Mouse (Mus musculus) ovary, postnatal 36 days (tissue): ENCODE results near the gene Rab25.
"Not testable (repeated sequence)": the region's sequence is repeated elsewhere in the genome, so short reads cannot be mapped to it uniquely, and the experiment has no call there.

ENCODE experiments used
- DNase-seq: peaks from one replicate; pipeline ENCODE4 v3.0.0; 2022; ENCODE audit warnings: low spot score, mixed read lengths

Gene Rab25

GRCm38 (mm10) chr3:88548180-88548917 is at the start of gene Rab25:
Rab25 (minus strand) TSS chr3:88548300.
- DNase-seq = no peak

DNA sequence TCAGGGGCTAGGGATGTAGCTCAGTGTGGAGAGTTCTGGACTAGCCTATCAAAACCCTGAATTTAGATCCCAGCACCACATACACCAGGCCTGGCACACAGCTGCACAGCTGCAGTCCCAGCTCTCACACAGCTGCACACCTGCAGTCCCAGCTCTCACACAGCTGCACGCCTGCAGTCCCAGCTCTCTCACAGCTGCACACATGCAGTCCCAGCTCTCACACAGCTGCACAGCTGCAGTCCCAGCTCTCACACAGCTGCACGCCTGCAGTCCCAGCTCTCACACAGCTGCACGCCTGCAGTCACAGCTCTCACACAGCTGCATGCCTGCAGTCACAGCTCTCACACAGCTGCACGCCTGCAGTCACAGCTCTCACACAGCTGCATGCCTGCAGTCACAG is 48.4 kb upstream of the Rab25 start:
- DNase-seq = not testable (repeated sequence)

DNA sequence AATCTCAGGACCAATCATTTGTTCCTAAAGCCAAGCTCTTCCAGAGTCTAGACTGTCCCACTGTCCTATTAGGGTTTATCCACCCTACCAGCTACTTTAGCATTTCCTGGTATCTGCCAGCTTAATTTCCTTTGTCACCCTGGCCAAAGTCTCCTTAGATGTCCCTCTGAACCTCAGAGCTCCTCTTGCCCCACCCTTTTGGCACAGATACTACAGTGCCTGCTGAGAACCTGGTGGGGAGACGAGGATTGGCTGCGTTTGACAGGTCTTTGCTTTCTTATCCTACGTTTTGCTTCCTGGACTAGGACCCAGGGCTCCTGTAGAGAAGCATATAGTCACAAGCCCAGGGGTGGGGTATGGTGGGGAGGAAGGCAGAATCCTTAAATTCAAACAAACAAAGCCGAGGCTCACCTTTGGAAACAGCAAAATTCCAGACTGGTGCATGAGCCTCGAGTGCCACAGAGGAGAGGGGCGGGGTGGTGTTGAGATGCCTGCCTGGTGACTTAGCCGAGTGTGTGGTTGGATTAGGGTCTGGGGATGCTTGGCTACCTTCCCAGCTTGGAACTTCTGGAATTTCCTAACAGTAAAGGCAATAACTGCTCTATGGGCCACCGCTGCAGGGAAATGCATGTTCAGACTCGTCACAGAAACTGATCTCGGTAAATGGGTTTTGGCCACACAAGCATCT is 45.9 kb upstream of the Rab25 start:
- no peak for DNase-seq

GRCm38 (mm10) chr3:88592942-88593576 is 45.0 kb upstream of the Rab25 start:
- DNase-seq = no peak

DNA sequence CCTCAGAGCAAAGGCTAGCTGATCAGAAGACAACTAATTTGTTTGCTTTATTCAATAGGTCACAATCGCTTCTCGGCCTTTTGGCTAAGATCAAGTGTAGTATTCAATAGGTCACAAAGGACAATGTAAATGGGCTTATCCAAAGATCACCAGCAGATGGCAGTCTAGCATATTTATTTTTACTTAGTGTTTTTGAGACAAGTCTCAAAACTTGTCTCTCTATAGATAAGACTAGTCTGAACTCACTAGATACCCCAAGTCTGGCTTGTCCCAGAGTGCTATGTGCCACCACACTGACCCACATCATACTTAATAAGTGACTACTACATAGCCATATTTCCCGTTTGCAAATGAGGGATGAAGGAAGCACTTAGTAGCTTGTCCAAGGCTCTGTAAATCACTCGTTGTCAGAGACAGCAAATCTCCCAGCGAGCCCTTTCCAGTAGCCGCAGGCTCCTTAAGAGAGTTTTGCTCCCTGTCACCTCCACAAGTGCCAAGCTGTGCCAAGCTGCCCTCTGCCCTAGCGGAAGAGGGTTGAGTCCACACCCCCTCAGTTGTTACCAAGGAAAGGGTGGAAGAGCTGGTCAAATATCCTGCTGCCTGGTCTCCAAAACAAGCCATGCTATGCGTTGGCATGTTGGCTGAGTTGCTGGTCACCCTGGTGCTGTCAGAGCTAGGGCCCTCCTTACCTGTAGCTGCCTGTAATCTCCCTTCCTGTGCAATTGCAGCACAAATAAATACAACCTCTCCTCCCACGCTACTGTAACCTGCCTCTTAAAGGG is 44.0 kb upstream of the Rab25 start:
- peak; percentile 31 for DNase-seq

- no peak for DNase-seq
Measured at GRCm38 (mm10) chr3:88591044-88591443, 42.9 kb upstream of the Rab25 start.

DNA sequence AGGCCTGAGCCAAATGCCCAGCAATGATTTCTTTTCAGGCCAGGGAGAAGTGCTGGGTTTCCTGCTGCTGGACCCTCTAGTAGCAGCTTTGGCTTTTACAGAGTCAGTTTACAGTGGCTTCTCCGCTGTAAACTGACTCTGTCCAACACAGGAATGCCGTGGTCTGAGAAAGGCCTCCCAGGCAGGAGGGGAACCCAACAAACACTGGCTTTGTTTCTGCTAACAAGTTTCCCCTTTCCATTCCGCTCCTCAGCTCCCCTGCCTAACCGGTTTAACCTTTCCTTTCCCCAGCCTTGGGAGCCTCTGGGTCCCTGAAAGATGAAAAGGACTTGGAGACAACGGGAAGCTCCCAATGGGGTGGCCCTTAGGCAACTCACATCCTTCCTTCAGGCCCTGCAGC is 42.1 kb upstream of the Rab25 start:
- no peak for DNase-seq

DNA sequence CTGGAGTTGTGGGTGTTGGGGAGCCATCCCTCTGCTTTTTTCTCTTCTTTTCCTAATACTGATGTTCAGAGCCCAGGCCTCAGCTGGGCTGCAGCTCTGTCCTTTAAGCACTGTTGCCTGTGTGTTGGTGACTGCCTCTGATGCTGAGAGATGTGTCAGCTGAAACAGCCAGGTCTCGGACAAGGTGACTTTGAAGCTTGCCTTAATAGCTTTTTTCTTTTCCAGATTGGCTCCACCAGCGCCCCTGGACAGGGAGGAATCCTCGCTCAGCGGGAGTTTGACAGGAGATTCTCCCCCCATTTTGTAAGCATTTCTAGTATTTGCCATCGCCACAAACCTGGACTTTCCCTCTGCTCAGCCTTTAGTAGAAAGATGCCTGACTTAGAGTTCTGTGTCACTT is 38.5 kb upstream of the Rab25 start:
- DNase-seq = no peak

DNA sequence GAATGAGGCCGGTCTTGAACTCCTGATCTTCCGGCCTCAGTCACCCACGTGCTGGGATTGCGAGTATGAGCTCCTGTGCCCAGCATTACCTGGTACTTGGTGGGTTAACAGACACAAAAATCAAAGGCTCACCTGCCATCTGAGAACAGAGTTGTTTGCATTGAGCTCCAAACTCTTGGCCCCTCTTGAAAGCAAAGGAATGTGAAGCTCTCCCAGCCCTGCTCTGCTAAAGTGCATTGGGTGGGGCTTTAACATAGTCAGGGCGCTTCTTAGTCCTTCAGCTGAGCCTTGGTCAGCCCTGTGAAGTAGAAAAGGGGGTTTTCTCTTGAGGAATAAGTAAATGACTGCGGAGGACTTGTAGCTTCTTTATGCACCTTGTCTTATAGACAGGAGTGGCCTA is 37.7 kb upstream of the Rab25 start:
- DNase-seq = no peak

DNA sequence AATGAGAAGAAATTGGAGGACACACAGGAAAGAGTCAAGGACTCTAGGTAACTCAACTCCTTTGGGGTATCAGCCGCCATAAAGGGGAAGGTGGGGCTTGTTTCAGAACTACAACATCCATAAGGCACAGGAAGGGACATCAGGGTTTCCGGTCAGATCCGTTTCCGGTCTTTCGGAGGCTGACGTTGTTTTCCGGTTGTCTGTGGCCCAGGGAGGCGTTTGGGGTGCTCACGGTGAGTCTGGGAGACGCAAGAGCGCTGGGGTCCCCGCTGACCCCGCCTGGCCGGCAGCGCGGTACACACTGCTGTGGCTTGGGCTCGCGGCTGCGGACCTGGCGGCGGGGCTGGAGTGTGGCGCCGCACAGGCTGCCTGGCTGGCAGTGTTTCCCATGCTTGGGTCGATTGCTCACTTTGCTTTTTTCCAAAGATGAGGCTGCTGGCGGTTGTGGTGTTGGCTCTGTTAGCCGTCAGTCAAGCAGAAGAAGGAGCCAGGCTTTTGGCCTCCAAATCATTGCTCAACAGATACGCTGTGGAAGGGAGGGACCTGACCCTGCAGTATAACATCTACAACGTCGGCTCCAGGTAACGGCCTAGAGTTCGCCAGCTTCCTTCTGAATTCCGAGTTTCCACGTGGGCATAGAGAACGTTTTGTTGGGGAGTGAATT is 31.5 kb upstream of the Rab25 start:
- DNase-seq = peak; percentile 72

DNA sequence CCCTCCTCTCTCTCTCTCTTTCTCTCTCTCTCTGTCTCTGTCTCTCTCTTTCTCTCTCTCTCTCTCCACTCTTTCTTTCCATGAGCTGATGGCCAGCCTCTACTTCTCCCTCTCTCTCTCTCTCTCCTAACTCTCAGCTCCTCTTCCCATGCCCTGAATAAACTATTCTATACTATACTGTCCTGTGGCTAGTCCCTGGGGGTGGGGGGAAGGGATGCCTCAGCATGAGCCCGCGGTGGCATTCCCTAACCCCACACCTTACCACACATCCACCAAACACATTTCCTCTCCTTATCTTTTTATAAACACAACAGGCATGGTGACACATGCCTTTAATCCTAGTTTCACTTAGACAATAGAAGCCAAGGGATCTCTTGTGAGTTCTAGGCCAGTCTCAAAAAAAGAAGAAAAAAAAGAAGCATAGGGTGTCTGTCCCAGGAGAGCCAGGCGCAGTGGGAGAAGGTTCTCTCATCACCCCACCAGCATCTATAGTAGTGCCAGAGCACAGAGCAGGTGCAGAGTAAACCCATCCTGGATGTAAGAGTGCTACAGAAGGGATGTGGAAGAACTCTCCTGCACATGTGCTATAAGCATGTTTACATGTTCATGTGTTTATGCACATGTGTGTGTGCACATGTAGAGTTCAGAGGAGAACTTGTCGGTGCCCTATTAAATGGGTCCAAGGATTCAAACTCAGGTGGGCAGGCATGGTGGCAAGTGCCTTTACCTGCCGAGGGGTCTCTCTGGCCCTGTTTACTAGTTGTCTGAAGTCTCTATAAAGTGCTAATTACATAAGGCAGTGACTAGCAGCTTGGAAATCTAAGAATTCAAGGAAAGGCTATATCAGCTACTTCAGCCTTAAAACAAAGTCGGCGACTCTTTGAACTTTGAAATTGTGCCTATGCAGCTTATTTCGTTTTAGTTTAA is 30.7 kb upstream of the Rab25 start:
- DNase-seq = no peak

- not testable (repeated sequence) for DNase-seq
Measured at GRCm38 (mm10) chr3:88577846-88578245, 29.7 kb upstream of the Rab25 start.

DNA sequence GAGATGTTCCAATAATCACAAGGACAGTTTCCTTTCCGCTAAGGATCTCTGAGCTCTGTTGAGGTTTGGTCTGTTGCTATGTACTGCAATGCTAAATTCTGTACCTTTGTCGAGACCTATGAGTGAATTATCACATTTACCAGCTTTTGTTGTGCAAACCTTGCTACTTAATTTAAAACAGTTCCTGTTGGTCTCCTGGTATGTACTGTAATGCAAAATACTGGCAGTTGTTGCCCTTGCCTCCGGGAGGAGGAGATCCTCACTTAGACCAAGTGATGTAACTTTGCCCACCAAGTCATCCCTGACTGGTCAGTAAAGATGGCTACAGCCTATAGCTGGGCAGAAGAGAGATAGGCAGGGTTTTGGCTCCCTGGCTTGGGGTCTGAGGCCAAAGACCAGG is 27.4 kb upstream of the Rab25 start, which contains the start of gene Ssr2:
Gene Ssr2, plus strand, starts transcription at position 337 of the 400 bp plus-strand sequence.
- no peak for DNase-seq

- no peak for DNase-seq
Measured at GRCm38 (mm10) chr3:88573810-88574209, 25.7 kb upstream of the Rab25 start.

GRCm38 (mm10) chr3:88572835-88573234 is 24.7 kb upstream of the Rab25 start:
- no peak for DNase-seq

DNA sequence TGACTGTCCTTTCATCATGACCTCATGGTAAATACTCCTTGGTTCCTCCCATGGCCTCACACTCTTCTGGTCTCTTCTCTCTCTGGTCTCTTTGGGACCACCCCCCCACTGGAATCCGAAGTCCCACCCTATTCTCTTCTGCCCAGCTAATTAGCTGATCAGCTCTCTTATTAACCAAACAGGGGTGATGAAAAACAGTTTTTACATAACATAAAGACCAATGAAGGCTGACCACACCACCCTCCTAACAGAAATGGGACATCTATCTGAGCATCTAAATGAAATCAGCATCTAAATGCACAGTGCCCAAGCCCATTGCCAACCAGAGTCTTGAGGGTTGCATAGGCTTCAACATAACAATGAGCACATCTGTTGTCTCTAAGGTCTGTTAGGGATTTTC is 23.8 kb upstream of the Rab25 start:
- DNase-seq = no peak

GRCm38 (mm10) chr3:88570341-88570740 is 22.2 kb upstream of the Rab25 start:
- DNase-seq = no peak

DNA sequence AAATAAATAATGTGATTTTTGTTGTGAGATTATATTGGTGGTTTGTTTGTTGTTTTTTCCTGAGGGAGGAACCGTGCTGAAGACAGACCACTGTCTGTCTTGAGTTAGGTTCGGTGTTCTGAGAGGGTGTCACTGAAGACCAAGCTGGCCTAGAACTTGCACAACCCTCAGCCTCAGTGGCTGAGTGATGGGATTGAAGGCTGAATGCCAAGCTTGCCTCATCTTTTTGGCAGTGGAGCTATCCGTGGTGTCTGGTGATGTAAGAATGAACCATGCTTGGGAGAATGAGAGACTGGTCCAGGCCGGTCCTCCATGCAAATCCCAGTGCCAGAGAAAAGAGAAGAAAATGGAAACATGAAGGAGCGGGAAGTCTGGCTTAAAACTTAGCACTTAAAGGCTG is 21.6 kb upstream of the Rab25 start:
- DNase-seq = no peak

- DNase-seq = no peak
Measured at GRCm38 (mm10) chr3:88569093-88569492, 21.0 kb upstream of the Rab25 start.

DNA sequence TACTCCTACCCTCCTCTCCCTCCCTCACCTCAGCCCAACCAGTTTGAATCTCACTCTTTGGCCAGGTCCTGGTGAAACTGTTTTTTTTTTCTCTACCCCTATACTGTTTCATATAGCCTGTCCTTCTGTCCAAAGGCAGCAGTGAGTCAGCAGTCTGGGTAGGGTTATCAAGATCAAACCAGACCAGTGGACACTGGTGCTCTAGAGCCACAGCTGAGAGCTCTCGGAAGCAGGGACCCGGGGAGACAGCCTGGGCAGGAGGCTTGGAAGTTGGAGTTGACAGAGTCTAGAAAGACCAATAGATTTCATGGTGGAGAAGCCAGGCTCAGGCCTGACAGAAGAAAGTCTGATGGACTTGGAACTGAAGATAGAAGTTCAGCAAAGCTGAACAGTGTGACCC is 20.5 kb upstream of the Rab25 start:
- no peak for DNase-seq

DNA sequence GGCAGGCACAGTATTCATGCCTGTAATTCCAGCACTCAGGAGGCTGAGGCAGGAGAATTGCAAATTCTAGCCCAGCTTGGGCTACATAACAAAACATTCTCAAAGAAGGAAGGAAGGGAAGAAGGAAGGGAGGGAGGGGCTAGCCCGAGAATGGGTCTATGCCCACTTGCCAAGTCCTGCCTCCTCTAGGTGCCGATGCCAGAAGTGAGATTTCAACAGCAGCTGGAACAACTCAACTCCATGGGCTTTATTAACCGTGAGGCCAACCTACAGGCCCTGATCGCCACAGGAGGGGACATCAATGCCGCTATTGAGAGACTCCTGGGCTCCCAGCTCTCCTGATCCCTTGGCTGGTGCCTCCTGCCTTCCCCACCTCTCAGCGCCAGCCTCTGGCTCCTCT is 19.8 kb upstream of the Rab25 start:
- no peak for DNase-seq
